Comparison of ENCODE assay signal across 14 mouse cellular contexts in genomic region chr13:56340513-56340912, GRCm38 (mm10). TPM values are rescaled to one million over a fixed set of nuclear protein-coding genes. Genes with fewer than 3 reads are reported as not detected.
DNase-seq lines count a peak whose midpoint lies in the region; ATAC-seq and TF ChIP-seq lines count a peak whose summit lies in the region.
"Had no signal": no experiment of that assay in that cellular context is flagged by ENCODE, and none has a peak within 500 bp of the region (broad histone marks: within the 10 kb centered on the region; RNA-seq: fewer than 3 reads in every experiment).

No protein-coding gene starts in this region.

- peak; percentile 38 for DNase-seq in forebrain, postnatal 0 days
- no peak for DNase-seq in forebrain, embryonic 10.5 days (ENCODE audit: extremely low spot score, low spot score)
- DNase-seq in adrenal gland, postnatal 14 days, result peak; percentile 64
- DNase-seq in gastrocnemius, postnatal 25 days, result peak; percentile 68
- DNase-seq in lung, adult 2 months, result peak; percentile 31
- no peak for DNase-seq in layer of hippocampus, adult 18-20 months (ENCODE audit: low spot score in 2 of 2)
- no peak for DNase-seq in thymus, postnatal 36 days
- no peak for DNase-seq in Muller cell, postnatal 12 days (ENCODE audit: inconsistent ontology term)
- DNase-seq: cerebellum, adult 9-10 months; right cerebral cortex, adult 18-20 months had no signal

- 67% methylated on average over 13 of the region's 13 CpGs for WGBS in forebrain, postnatal 0 days
- WGBS in forebrain, embryonic 10.5 days, result 95% methylated on average over 13 of the region's 13 CpGs
- WGBS in lung, adult 2 months, result 57% methylated on average over 13 of the region's 13 CpGs

- no peaks in the 10 kb centered on the region for H3K27me3 ChIP-seq in forebrain, postnatal 0 days (ENCODE audit: insufficient read depth, low read length)
- H3K27me3 ChIP-seq in forebrain, embryonic 10.5 days (ENCODE audit: poor library complexity, severe bottlenecking), result no peaks in the 10 kb centered on the region; the same call in 1 of the 2 replicates
- H3K27me3 ChIP-seq: forebrain, embryonic 13.5 days; liver, embryonic 12.5 days had no signal

- no peak overlapping the region for H3K4me3 ChIP-seq in forebrain, postnatal 0 days (ENCODE audit: low read depth, low read length)
- no peak overlapping the region for H3K4me3 ChIP-seq in forebrain, embryonic 10.5 days
- H3K4me3 ChIP-seq in lung, adult 2 months (replicated peaks; ENCODE audit: extremely low read depth, low read depth, low read length), result no peak overlapping the region
- H3K4me3 ChIP-seq: forebrain, embryonic 13.5 days; liver, embryonic 12.5 days had no signal

- peaks cover 9% of the 10 kb centered on the region; the same call in 1 of the 2 replicates for H3K4me1 ChIP-seq in forebrain, postnatal 0 days (ENCODE audit: insufficient read depth)
- H3K4me1 ChIP-seq in forebrain, embryonic 10.5 days, result peaks cover 7% of the 10 kb centered on the region; the same call in 1 of the 2 replicates
- H3K4me1 ChIP-seq in lung, adult 2 months (ENCODE audit: control insufficient read depth, insufficient read depth, low read length), result no peaks in the 10 kb centered on the region
- H3K4me1 ChIP-seq: liver, embryonic 12.5 days had no signal

- ATAC-seq in forebrain, postnatal 0 days, result peak; percentile 60
- ATAC-seq: forebrain, embryonic 13.5 days; liver, embryonic 12.5 days had no signal

- no peak overlapping the region for H3K4me2 ChIP-seq in forebrain, postnatal 0 days (ENCODE audit: low read depth)
- H3K4me2 ChIP-seq: forebrain, embryonic 13.5 days; hindbrain, embryonic 14.5 days; liver, embryonic 12.5 days had no signal

- no peaks in the 10 kb centered on the region for H3K36me3 ChIP-seq in forebrain, postnatal 0 days (ENCODE audit: insufficient read depth)
- no peaks in the 10 kb centered on the region for H3K36me3 ChIP-seq in forebrain, embryonic 10.5 days (replicated peaks)
- H3K36me3 ChIP-seq: liver, embryonic 12.5 days had no signal

- TF ChIP-seq POLR2A in lung, adult 2 months (IDR thresholded peaks at IDR 0.05; ENCODE audit: borderline replicate concordance, extremely low read depth, low read depth, low read length), result no peak

- H3K27ac ChIP-seq in forebrain, postnatal 0 days (ENCODE audit: low read depth, low read length), result no peak overlapping the region
- no peak overlapping the region for H3K27ac ChIP-seq in forebrain, embryonic 10.5 days
- H3K27ac ChIP-seq: forebrain, embryonic 13.5 days; hindbrain, embryonic 14.5 days; liver, embryonic 12.5 days; stomach, postnatal 0 days had no signal

- H3K9me3 ChIP-seq in forebrain, postnatal 0 days (ENCODE audit: low read length), result no peaks in the 10 kb centered on the region
- no peaks in the 10 kb centered on the region for H3K9me3 ChIP-seq in forebrain, embryonic 10.5 days
- H3K9me3 ChIP-seq: forebrain, embryonic 13.5 days; liver, embryonic 12.5 days had no signal

- no peak overlapping the region for H3K9ac ChIP-seq in forebrain, postnatal 0 days
- H3K9ac ChIP-seq: forebrain, embryonic 13.5 days; hindbrain, embryonic 14.5 days; liver, embryonic 12.5 days had no signal

- no peak for TF ChIP-seq CTCF in forebrain, postnatal 0 days (IDR thresholded peaks at IDR 0.05; ENCODE audit: low read depth)
- TF ChIP-seq CTCF in lung, adult 2 months (IDR thresholded peaks at IDR 0.05; ENCODE audit: insufficient read depth, low read length), result no peak

RNA-seq across cellular contexts. Expression of gene Cxcl14, which starts 44.2 kb away (rescaled TPM):
- 21.3 and 44.2 TPM in 2 replicates for total RNA-seq in forebrain, postnatal 0 days (2014; rRNA removed)
- polyA plus RNA-seq in forebrain, postnatal 0 days (2015; fragmentation: Nextera tagmentation; extraction: Ambion mirVana), result 37.2 and 37.6 TPM in 2 replicates
- 2.3 and 2.7 TPM in 2 replicates for polyA plus RNA-seq in forebrain, embryonic 10.5 days (2016; fragmentation: Nextera tagmentation; extraction: Ambion mirVana)
- 23.9 and 27.3 TPM in 2 replicates for total RNA-seq in adrenal gland, postnatal 14 days (2021)
- total RNA-seq in gastrocnemius, postnatal 25 days (2021), result 10 to 100 TPM; 18.8 to 34.8 TPM
- polyA plus RNA-seq in lung, adult 2 months (2012; rRNA removed), result 285 and 286 TPM in 2 replicates
- 100 to 1,000 TPM; 144 to 150 TPM for total RNA-seq in layer of hippocampus, adult 18-20 months (2021)

Comparison
In these comparisons a context has a peak if more than half of its experiments do, and no peak if none do; other contexts are left out.
1. DNase-seq: peak in forebrain, postnatal 0 days (single experiment), adrenal gland, postnatal 14 days (single experiment), gastrocnemius, postnatal 25 days (single experiment) and lung, adult 2 months (single experiment); none in forebrain, embryonic 10.5 days (single experiment), layer of hippocampus, adult 18-20 months (0 of 2), thymus, postnatal 36 days (0 of 2) and Muller cell, postnatal 12 days (single experiment).